Mouse (Mus musculus): ENCODE measurements at regions not wholly inside any gene's neighbourhood (a gene's known extent, or its start where the extent isn't known, plus 50 kb on each side); places are given as distances from the start of the nearest gene placed in this dataset.

DNA sequence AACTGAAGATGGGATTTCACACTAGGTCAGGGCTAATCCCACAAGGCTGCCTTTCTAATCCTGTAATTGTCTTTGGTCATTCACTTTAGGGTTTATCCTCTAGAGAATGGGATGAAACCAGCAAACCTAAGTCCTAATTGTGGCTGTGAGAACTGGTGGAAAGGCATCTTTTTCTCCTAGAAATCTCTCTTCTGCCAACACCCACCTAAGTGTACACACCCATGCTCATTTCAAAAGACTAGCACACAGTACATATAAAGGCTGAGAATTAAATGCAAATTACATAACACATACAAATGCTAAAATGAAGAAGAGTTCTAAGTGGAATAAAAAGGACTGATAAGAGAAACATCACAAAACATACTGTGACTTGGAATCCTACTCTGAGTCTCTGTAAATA is 579.5 kb downstream of the Eepd1 start:
- DNase-seq (ENCODE audit: low spot score), result no peak

DNA sequence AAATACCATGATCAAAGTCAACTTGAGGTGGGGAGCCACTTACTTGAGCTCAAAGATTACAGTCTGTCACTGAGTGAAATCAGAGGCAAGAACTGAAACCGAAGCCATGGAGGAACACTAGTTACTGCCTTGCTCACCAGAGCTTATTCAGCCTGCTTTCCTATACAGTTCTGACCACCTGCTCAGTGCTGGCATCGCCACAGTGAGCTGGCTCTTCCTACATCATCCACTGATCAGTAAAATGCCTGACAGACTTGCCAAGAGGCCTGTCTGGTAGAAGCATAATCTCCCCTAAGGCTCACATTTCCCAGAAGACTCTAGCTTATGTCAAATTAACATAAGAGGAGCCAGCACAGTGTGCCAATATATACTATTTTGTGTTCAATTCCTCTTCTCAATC is 595.7 kb downstream of the Eepd1 start:
- DNase-seq (ENCODE audit: low spot score), result no peak

DNA sequence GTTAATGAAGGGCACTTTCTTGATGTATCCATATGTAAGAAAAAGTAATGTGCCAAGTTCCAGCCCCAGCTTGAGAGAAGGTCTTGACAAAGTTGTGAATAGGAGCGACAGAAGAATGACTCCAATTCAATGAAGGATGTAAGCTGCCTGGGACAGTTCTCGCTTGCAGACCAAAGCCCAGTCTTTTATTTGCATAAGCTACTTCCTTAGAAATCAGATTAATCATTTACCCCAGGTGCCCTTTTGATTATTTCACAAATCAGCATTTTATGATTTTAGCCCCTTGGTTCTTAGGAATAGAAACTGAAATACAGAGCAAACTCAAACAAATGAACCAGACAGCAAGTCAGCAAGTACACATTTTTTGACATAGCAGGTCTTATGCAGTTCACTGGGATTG is 605.2 kb downstream of the Eepd1 start:
- DNase-seq (ENCODE audit: low spot score), result no peak

GRCm38 (mm10) chr9:26092061-26092687 is 610.8 kb downstream of the Eepd1 start:
- no peak for DNase-seq (ENCODE audit: low spot score)

DNA sequence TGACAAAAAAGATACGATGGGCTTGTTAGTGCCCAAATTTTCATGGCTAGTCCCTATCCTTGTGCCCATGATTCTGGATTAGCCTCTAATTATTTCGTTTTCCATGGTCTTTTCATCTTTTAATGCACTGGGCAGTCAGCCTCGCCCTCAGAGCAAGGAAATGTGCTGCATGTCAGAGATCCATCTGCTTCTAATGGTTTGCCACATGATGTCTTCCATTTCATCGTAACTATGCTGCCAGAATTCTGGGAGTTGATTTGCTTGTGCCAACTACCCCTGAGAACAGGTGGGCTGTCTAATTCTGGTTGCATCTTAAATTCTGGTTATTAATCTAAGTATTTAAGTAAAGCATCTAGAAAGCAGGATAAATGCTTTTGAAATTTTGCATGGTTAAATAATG is 622.8 kb downstream of the Eepd1 start:
- DNase-seq (ENCODE audit: low spot score), result no peak

GRCm38 (mm10) chr9:26121986-26122385 is 611.5 kb upstream of the B3gat1 start:
- DNase-seq (ENCODE audit: low spot score), result no peak

- peak; percentile 24 for DNase-seq (ENCODE audit: low spot score)
These were observed 598.9 kb upstream of the B3gat1 start for GRCm38 (mm10) chr9:26134587-26134986.

Data from layer of hippocampus, adult 9-10 months (tissue).